Mouse (Mus musculus): ENCODE measurements around the gene Snapin.

Gene Snapin

GRCm38 (mm10) chr3:90490696-90491256 lies at the start of gene Snapin:
TSS of gene Snapin (minus strand) at chr3:90491033.
- DNase-seq (ENCODE audit: low read depth), result peak; percentile 98

GRCm38 (mm10) chr3:90537905-90538296 lies 47.1 kb upstream of the Snapin start:
- DNase-seq (ENCODE audit: low read depth), result no peak

DNA sequence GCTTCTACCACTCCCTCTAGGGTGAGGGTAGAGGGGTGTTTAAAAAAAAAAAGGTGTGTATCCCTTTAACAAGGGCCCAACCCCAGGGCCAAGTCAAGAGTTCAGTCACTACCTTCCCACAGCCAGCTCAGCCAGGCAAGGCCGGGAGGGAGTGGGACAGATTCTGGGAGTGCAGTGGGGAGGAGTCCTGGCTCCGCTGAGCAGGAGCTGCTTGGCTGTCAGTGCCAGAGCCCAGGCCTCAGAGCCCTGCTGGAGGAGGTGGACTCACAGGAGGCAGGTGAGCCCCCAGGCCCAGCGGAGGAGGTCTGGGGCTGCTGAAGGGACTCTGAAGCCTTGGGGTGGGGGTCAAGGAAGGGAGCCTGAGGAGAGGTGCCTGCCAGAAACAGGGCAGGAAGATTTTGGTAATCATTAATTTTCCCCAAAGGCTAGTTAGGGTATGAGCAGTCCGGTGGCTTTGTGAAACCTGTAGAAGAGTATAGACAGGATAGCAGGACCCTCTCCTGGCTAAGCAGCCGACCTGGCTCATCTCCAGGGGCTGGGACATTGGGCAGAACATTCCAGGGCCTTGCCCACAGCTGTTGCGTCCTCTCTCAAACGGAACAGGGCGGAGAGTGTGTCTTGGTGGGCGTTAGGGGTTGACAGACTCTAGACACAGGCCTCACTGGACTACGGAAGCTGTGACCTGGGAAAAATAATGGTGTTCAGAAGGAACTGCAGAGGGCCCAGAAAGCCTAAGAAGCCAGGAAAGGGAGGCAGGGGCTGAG lies 46.5 kb upstream of the Snapin start, which contains the start of gene S100a16:
TSS of gene S100a16 (plus strand) at position 114 of the 764 bp plus-strand sequence.
- DNase-seq (ENCODE audit: low read depth), result peak; percentile 64

DNA sequence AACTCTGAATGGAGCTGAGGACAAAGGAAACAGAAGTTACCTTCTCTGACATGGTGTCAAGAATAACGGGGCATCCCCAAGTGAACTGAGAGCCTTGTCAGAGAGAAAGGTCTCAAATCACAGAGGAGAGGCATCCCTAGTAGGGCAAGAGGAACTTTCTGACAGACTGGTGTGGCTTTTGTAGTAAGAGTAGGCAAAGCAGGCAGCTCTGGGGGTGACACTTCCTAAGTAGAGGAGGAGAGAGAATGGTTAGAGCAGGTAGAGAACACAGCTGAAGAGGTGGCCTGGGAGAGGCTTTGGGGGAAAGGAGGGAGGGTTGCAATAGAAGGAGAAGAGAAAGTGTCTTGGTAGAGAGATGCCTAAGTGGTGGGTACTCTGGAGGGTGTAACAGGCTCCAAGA lies 44.6 kb upstream of the Snapin start:
- no peak for DNase-seq (ENCODE audit: low read depth)

GRCm38 (mm10) chr3:90531713-90532112 lies 40.9 kb upstream of the Snapin start:
- no peak for DNase-seq (ENCODE audit: low read depth)

- DNase-seq (ENCODE audit: low read depth), result no peak
These were observed 36.5 kb upstream of the Snapin start for GRCm38 (mm10) chr3:90527291-90527873.

- DNase-seq (ENCODE audit: low read depth), result peak; percentile 48
These were observed 35.7 kb upstream of the Snapin start, which contains the start of gene S100a14 for GRCm38 (mm10) chr3:90526580-90526979. TSS of gene S100a14 (plus strand) at chr3:90526856.

GRCm38 (mm10) chr3:90526076-90526475 lies 35.2 kb upstream of the Snapin start:
- no peak for DNase-seq (ENCODE audit: low read depth)

DNA sequence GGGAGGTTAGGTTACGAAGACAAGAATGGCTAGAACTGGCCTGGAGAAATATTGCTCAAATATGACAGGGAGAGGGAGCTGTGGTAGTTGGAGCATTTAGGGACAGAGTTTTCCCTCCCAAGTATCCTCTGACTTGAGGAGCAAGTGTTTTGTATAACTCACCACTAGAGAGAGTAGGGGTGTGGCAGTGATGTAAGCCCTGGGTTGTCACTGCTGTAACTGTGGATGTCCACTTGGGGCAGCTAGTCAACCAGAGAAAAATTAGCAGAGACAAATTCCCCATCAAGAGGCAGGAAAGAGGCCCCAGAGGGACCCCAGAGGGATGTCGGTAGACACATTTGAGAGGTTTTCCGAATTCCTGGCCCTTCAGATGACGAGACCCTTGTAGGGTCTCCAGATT lies 34.6 kb upstream of the Snapin start:
- peak; percentile 81 for DNase-seq (ENCODE audit: low read depth)

- DNase-seq (ENCODE audit: low read depth), result no peak
These were observed 26.9 kb upstream of the Snapin start for GRCm38 (mm10) chr3:90517711-90518110.

DNA sequence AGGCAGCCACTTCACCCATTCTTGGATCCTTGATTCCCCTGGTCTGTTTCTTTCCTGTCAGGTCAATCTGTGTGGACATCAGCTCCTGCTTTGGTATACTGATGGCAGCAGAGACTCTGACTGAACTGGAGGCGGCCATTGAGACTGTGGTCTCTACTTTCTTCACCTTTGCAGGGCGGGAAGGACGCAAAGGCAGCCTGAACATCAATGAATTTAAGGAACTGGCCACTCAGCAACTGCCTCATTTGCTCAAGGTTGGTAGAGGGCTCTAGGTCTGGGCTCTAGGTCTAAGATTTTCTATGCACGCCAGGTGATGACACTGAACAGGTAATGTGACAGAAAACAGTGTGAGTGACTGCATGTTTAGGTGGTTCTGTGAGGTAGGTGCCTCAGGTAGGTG lies 25.0 kb upstream of the Snapin start:
- DNase-seq (ENCODE audit: low read depth), result no peak

- DNase-seq (ENCODE audit: low read depth), result peak; percentile 54
These were observed 24.4 kb upstream of the Snapin start for GRCm38 (mm10) chr3:90515242-90515641.

GRCm38 (mm10) chr3:90514691-90515090 lies 23.9 kb upstream of the Snapin start:
- DNase-seq (ENCODE audit: low read depth), result peak; percentile 56

DNA sequence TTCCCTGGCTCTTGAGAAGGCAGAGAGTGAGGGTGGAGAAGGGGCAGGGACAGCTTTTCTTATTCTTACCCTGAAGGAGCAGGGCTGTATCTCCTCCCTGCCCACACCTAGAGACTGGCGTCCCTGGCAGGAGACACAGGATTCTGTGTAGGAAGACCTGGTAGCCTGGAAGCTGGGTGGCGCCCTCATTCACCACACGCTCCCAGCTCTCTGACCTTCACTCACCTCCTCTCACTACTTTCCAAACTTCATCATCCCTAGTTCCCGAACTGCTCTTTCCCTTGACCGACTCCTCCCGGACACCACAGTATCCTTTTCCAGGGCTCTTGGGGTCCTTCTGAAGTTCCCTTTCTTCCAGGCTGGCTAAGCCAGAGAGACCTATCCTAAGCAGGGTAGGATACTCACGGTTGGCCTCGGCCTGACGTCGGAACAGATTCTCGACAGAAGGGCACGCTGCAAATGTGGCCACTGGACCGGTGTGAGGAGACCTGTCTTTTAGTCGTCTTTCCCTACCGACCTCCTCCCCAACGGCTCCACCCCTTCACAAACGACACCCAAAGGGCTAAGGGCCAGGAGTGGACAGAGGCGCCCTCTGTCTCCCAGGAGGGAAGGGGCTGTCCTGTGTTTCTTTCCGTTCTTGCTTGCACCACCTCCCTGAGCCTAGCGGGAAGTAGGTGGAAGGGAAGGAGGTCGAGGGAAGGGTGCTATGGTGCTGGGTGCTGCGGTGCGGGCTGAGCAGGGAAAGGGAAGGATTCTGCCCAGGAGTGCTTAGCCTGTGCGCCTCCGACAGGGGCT lies 23.2 kb upstream of the Snapin start, which contains the start of the genes S100a1 and S100a13:
TSS of gene S100a1 (minus strand) at position 597 of the 795 bp plus-strand sequence.
TSS of gene S100a13 (plus strand) at position 640 of the 795 bp plus-strand sequence.
- peak; percentile 48 for DNase-seq (ENCODE audit: low read depth)

GRCm38 (mm10) chr3:90512948-90513642 lies 22.3 kb upstream of the Snapin start:
- no peak for DNase-seq (ENCODE audit: low read depth)

DNA sequence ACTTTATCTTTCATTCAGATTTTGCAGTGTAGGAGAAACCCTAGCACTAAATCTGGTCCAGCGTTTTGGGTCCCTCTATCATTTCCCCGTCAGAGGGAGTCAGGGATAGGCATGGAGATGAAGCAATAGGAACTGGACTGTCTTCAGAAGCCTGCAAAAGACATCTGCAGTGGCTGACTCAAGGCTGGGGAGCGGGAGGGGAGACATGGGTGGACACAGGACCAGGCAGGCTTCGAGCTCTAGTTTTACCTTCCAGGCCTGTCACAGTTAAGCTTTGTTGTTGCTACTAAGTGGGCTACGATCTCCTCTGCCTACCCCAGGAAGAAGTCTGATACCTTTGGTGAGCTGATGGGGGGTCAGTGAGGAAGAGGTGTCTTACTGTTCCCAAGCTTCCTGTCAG lies 21.4 kb upstream of the Snapin start:
- no peak for DNase-seq (ENCODE audit: low read depth)

- no peak for DNase-seq (ENCODE audit: low read depth)
These were observed 18.9 kb upstream of the Snapin start for GRCm38 (mm10) chr3:90509747-90510123.

GRCm38 (mm10) chr3:90508950-90509746 lies 18.3 kb upstream of the Snapin start, which contains the start of gene Chtop:
TSS of gene Chtop (minus strand) at chr3:90509498.
- DNase-seq (ENCODE audit: low read depth), result peak; percentile 100

GRCm38 (mm10) chr3:90508287-90508949 lies 17.6 kb upstream of the Snapin start:
- DNase-seq (ENCODE audit: low read depth), result peak; percentile 57

DNA sequence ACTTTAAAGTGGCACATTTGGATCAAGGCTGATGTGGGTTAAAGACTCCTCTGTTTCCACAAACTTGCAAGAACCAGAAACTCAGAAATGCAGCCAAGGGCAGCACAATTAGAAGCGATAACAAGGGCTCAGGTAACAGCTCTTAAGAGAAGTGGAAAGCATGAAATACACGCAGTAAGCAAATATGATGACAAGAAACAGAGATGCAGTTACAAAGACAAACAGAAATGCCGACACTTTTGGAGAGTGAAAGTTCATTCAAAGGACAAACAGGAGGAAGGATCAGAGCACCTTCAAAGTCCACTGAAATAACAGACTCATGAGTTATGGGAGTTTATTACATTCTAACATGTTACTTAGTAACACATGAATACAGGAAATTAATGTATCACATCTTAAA lies 15.5 kb upstream of the Snapin start:
- no peak for DNase-seq (ENCODE audit: low read depth)
